Mouse (Mus musculus) megakaryocyte-erythroid progenitor cell, adult 5-6 weeks (primary cell): ENCODE results near the gene Cdh4. TPM values are rescaled to one million over a fixed set of nuclear protein-coding genes. Genes with fewer than 3 reads are reported as not detected.

Experiments used
- ATAC-seq: replicated peaks from 2 replicates; pipeline ENCODE4 v1.8.0; 2016; ENCODE audit warnings: mild to moderate bottlenecking, inconsistent platforms; ENCODE audit not compliant: severe bottlenecking, poor library complexity, low FRiP score, low TSS enrichment
- total RNA-seq, 2 experiments: library from RNA; stranded (forward) in 1 of 2; stranded (reverse) in 1 of 2; fragments of 200-1000, 215-1000 nt in 1 of 2; fragments of >200 nt in 1 of 2; fragmentation: Nextera tagmentation in 1 of 2; gene quantifications; 2 replicates each; pipeline ENCODE4 v1.2.3; 2014 to 2017

Gene Cdh4
- total RNA-seq, 2 experiments from 2014 or later: not detected

GRCm38 (mm10) chr2:179581058-179581457, 138.8 kb downstream of the Cdh4 start:
- ATAC-seq: no peak

- no peak for ATAC-seq
Observed at GRCm38 (mm10) chr2:179582966-179583365, 140.7 kb downstream of the Cdh4 start.

GRCm38 (mm10) chr2:179584672-179585071, 142.4 kb downstream of the Cdh4 start:
- no peak for ATAC-seq

- ATAC-seq: no peak
Observed at GRCm38 (mm10) chr2:179586436-179586835, 144.2 kb downstream of the Cdh4 start.

GRCm38 (mm10) chr2:179587069-179587468, 144.8 kb downstream of the Cdh4 start:
- no peak for ATAC-seq

- ATAC-seq: no peak
Observed at GRCm38 (mm10) chr2:179591661-179592060, 149.4 kb downstream of the Cdh4 start.

- ATAC-seq: no peak
Observed at GRCm38 (mm10) chr2:179595013-179595412, 152.8 kb downstream of the Cdh4 start.

GRCm38 (mm10) chr2:179598886-179599285, 156.7 kb downstream of the Cdh4 start:
- no peak for ATAC-seq

GRCm38 (mm10) chr2:179599886-179600285, 157.7 kb downstream of the Cdh4 start:
- no peak for ATAC-seq

GRCm38 (mm10) chr2:179600347-179600746, 158.1 kb downstream of the Cdh4 start:
- ATAC-seq: no peak

GRCm38 (mm10) chr2:179601167-179601566, 158.9 kb downstream of the Cdh4 start:
- ATAC-seq: no peak

- no peak for ATAC-seq
Observed at GRCm38 (mm10) chr2:179604746-179605145, 162.5 kb downstream of the Cdh4 start.

GRCm38 (mm10) chr2:179605255-179605654, 163.0 kb downstream of the Cdh4 start:
- ATAC-seq: no peak

GRCm38 (mm10) chr2:179606341-179606740, 164.1 kb downstream of the Cdh4 start:
- no peak for ATAC-seq

GRCm38 (mm10) chr2:179615906-179616305, 173.7 kb downstream of the Cdh4 start:
- ATAC-seq: no peak

- ATAC-seq: no peak
Observed at GRCm38 (mm10) chr2:179623643-179624473, 181.6 kb downstream of the Cdh4 start.

GRCm38 (mm10) chr2:179627563-179627962, 185.3 kb downstream of the Cdh4 start:
- ATAC-seq: no peak

GRCm38 (mm10) chr2:179630720-179631119, 188.5 kb downstream of the Cdh4 start:
- ATAC-seq: no peak

GRCm38 (mm10) chr2:179640576-179641301, 198.5 kb downstream of the Cdh4 start:
- ATAC-seq: no peak

- peak; percentile 31; the same call in 1 of the 2 replicates for ATAC-seq
Observed at GRCm38 (mm10) chr2:179648573-179649263, 206.5 kb downstream of the Cdh4 start.
